Mouse (Mus musculus) neural tube, embryonic 15.5 days (tissue): ENCODE results near the gene Gstm7. TPM values are rescaled to one million over a fixed set of nuclear protein-coding genes. Genes with fewer than 3 reads are reported as not detected.
"Not testable (repeated sequence)": the region's sequence is repeated elsewhere in the genome, so short reads cannot be mapped to it uniquely, and the experiment has no call there.

Experiments
- ATAC-seq: fragments of 200-750 bp; cut with Nextera tagmentation; 2 replicates; pipeline ENCODE4 v1.8.0; 2017; ENCODE audit warnings: mild to moderate bottlenecking, moderate TSS enrichment, moderate library complexity; ENCODE audit not compliant: low FRiP score
- H3K27ac ChIP-seq: fragments of 300-500 bp; sonication (generic); replicated peaks from 2 replicates; pipeline ENCODE4 v1.5.1; 2015; ENCODE audit warnings: mild to moderate bottlenecking, inconsistent platforms
- H3K27me3 ChIP-seq: fragments of 300-500 bp; sonication (generic); replicated peaks from 2 replicates; pipeline ENCODE4 v1.6.1; 2015; ENCODE audit warnings: inconsistent platforms
- H3K36me3 ChIP-seq: fragments of 300-500 bp; sonication (generic); 2 replicates; pipeline ENCODE4 v1.6.1; 2015; ENCODE audit warnings: inconsistent platforms
- H3K4me1 ChIP-seq: fragments of 300-500 bp; sonication (generic); 2 replicates; pipeline ENCODE4 v1.6.1; 2015; ENCODE audit warnings: inconsistent platforms
- H3K4me2 ChIP-seq: fragments of 300-500 bp; sonication (generic); 2 replicates; pipeline ENCODE4 v1.6.1; 2015; ENCODE audit warnings: inconsistent platforms, mild to moderate bottlenecking, moderate library complexity
- H3K4me3 ChIP-seq: fragments of 300-500 bp; sonication (generic); replicated peaks from 2 replicates; pipeline ENCODE4 v1.5.1; 2015; ENCODE audit warnings: mild to moderate bottlenecking, inconsistent platforms
- H3K9ac ChIP-seq: fragments of 300-500 bp; sonication (generic); replicated peaks from 2 replicates; pipeline ENCODE4 v1.6.1; 2015; ENCODE audit warnings: mild to moderate bottlenecking, inconsistent platforms
- H3K9me3 ChIP-seq: fragments of 300-500 bp; sonication (generic); replicated peaks from 2 replicates; pipeline ENCODE4 v1.6.1; 2016; ENCODE audit warnings: inconsistent platforms
- WGBS: fragments of 180-500 bp; shearing (Covaris S2); methylation state at CpG from one replicate; pipeline ENCODE4 v1.1.7; 2015; ENCODE audit warnings: mixed read lengths; 5-methylcytosine and 5-hydroxymethylcytosine counted together
- polyA plus RNA-seq: library from polyadenylated mRNA; unstranded; fragments of >200 nt; fragmentation: Nextera tagmentation; extraction: Ambion mirVana; gene quantifications from 2 replicates; pipeline ENCODE4 v1.2.1, GENCODE M21; 2015

Gene Gstm7
- polyA plus RNA-seq, 1 experiment from 2014 or later: 50.6 TPM

DNA sequence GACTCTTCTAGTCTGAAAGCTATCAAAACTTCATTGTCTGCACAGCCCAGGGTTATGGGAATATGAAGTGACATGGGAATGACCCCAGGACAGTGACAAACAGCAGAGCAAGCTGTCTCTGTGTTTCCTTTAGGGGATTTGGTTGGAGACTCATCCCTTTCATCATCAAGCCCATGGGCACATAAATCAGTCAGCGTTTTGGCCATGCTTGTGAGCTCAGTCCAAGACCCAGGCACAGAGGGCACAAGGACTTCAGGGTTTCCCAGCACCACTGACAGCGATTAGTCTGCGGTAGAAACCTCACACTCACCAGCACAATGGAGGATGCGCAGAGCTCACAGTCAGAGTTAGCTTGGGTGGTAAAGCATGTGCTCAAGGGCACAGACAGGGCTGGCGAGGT, 22.3 kb upstream of the Gstm7 start:
- Histone ChIP-seq H3K4me2 (no peak overlapping the region), H3K27ac (no peak overlapping the region; the same call in 1 of the 2 replicates), H3K27me3 (no peaks in the 10 kb centered on the region), H3K9ac (no peak overlapping the region), H3K36me3 (no peaks in the 10 kb centered on the region), H3K4me3 (no peak overlapping the region), H3K9me3 (no peaks in the 10 kb centered on the region), H3K4me1 (no peaks in the 10 kb centered on the region)
- ATAC-seq: peak; percentile 59
- WGBS: 78% methylated on average over 5 of the region's 5 CpGs

GRCm38 (mm10) chr3:107953328-107953755, 21.7 kb upstream of the Gstm7 start:
- Histone ChIP-seq H3K27me3 (no peaks in the 10 kb centered on the region), H3K4me3 (no peak overlapping the region), H3K4me2 (no peak overlapping the region), H3K27ac (no peak overlapping the region), H3K36me3 (no peaks in the 10 kb centered on the region), H3K9me3 (no peaks in the 10 kb centered on the region), H3K4me1 (no peaks in the 10 kb centered on the region), H3K9ac (no peak overlapping the region)
- peak; percentile 84 for ATAC-seq
- WGBS: 27% methylated on average over 6 of the region's 6 CpGs

DNA sequence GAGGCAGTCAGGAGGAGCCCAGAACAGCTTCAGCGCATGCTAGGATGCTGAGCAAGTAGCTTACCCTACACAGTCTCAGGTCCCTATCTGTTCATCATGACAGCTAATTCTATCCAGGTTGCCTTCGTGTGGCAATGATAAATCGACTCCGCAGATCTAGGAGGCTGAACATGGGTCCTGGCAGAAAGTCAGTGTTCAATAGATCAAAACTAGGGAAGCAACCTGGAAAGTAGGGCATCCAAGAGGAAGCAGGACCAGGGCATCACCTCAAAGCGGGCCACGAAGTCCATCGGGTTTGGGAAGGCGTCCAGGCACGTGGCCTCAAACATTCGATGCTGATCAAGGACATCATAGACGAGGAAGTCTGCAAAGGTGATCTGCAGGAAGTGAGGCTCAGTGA, 18.9 kb upstream of the Gstm7 start:
- ATAC-seq: no peak
- H3K4me2 ChIP-seq: no peak overlapping the region
- no peak overlapping the region for H3K27ac ChIP-seq
- H3K9ac ChIP-seq: no peak overlapping the region
- no peaks in the 10 kb centered on the region for H3K4me1 ChIP-seq
- no peak overlapping the region for H3K4me3 ChIP-seq
- H3K27me3 ChIP-seq: no peaks in the 10 kb centered on the region
- H3K36me3 ChIP-seq: no peaks in the 10 kb centered on the region
- H3K9me3 ChIP-seq: no peaks in the 10 kb centered on the region
- 92% methylated on average over 11 of the region's 11 CpGs for WGBS

DNA sequence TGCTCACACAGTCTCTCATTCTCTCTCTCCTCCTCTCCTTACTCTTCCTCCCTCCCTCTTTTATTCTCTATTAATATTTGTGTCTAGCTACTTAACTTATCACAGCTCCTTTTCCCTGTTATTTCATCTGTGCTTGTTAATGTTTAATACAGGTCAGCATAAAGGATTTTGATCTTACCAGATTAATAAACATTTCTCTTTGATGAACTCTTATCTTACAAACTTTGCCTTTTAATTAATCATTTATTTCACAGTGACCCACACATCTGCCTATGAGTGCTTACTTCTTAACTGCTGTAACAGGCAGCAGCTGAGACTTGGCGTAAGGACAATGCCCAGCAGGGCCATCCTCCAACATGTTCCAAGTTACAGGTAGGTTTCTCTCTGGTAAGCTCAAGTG, 17.8 kb upstream of the Gstm7 start:
- not testable (repeated sequence) for H3K9ac ChIP-seq, H3K27me3 ChIP-seq, H3K4me3 ChIP-seq, H3K36me3 ChIP-seq, H3K4me1 ChIP-seq, ATAC-seq, H3K27ac ChIP-seq, H3K9me3 ChIP-seq, H3K4me2 ChIP-seq
- WGBS: 96% methylated on average over 1 of the region's 1 CpGs

GRCm38 (mm10) chr3:107945729-107946128, 14.1 kb upstream of the Gstm7 start:
- WGBS: 59% methylated on average over 4 of the region's 4 CpGs
- no peak overlapping the region for H3K4me2 ChIP-seq

DNA sequence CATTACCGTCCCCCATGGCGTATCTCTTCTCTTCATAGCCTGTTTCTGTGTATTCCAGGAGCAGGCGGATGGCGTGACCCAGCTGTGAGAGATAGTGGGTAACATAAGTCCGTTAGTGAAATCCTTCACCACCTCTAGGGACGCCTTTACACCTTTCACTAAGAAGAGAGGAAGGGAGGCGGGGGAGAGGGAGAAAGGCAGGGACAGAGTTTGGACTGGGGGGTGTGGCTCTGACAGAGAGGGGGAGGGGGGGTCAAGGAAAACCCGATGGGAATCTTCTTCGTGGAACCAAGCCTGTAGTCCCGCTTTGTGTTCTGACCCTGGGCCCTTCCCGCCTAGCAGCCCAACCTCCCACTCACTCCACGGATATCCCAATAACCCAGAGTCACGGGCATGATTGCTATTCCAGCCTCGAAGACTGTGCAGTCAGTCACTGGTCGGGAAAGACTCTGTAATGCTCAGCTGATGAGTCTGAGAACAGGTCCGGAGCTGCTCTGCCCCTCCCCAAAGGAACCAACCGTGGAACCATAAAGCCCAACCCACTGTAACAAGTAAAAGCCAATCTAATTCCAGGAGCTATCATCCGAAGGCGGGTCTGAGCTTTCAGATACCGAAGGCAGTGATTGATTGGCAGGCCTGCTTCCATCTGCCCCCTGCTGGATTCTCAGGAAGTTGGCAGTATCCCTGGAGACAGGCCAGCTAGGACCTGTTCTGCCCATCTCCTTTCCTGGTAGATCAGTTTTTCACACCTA, 11.8 kb upstream of the Gstm7 start, which contains the start of gene Gstm6:
Gene Gstm6, minus strand, starts transcription at position 511 of the 752 bp plus-strand sequence.
- 14% methylated on average over 20 of the region's 20 CpGs for WGBS
- Histone ChIP-seq H3K27ac (no peak within 1 kb of the TSS), H3K4me3 (peak within 1 kb of the TSS; percentile 24; the same call in 1 of the 2 replicates), H3K4me2 (peak within 1 kb of the TSS; percentile 50), H3K9me3 (no peaks in the 10 kb centered on the region), H3K36me3 (no peaks in the 10 kb centered on the region), H3K4me1 (peaks cover 20% of the 10 kb centered on the region; the same call in 1 of the 2 replicates), H3K9ac (no peak within 1 kb of the TSS), H3K27me3 (no peaks in the 10 kb centered on the region)
- ATAC-seq: peak; percentile 83

More at GRCm38 (mm10) chr3:107945729-107946128, 14.1 kb upstream of the Gstm7 start:
- Histone ChIP-seq H3K9me3 (no peaks in the 10 kb centered on the region), H3K27me3 (no peaks in the 10 kb centered on the region), H3K4me1 (peaks cover 11% of the 10 kb centered on the region; the same call in 1 of the 2 replicates), H3K36me3 (no peaks in the 10 kb centered on the region), H3K27ac (no peak overlapping the region), H3K9ac (no peak overlapping the region), H3K4me3 (no peak overlapping the region)
- ATAC-seq: no peak

- H3K4me2 ChIP-seq: no peak overlapping the region
- H3K4me3 ChIP-seq: no peak overlapping the region
- no peak overlapping the region for H3K9ac ChIP-seq
- H3K4me1 ChIP-seq: peaks cover 20% of the 10 kb centered on the region; the same call in 1 of the 2 replicates
- WGBS: 46% methylated on average over 4 of the region's 4 CpGs
- H3K27me3 ChIP-seq: 0 out of 2 replicates have a peak, but pooled peaks cover 2% of the 10 kb centered on the region
- 0 out of 2 replicates have a peak overlapping the region, but pooled peaks have one; percentile 28 for H3K27ac ChIP-seq
- H3K36me3 ChIP-seq: no peaks in the 10 kb centered on the region
- ATAC-seq: no peak
- no peaks in the 10 kb centered on the region for H3K9me3 ChIP-seq
These were observed 9.6 kb upstream of the Gstm7 start for GRCm38 (mm10) chr3:107941261-107941660.

- H3K36me3 ChIP-seq: no peaks in the 10 kb centered on the region
- H3K4me3 ChIP-seq: no peak overlapping the region
- H3K9me3 ChIP-seq: no peaks in the 10 kb centered on the region
- no peak for ATAC-seq
- 0 out of 2 replicates have a peak, but pooled peaks cover 3% of the 10 kb centered on the region for H3K27me3 ChIP-seq
- no peak overlapping the region for H3K4me2 ChIP-seq
- no peak overlapping the region for H3K27ac ChIP-seq
- H3K4me1 ChIP-seq: peaks cover 20% of the 10 kb centered on the region; the same call in 1 of the 2 replicates
- H3K9ac ChIP-seq: no peak overlapping the region
- 81% methylated on average over 7 of the region's 7 CpGs for WGBS
These were observed 8.9 kb upstream of the Gstm7 start for GRCm38 (mm10) chr3:107940524-107940923.

GRCm38 (mm10) chr3:107939830-107940229, 8.2 kb upstream of the Gstm7 start:
- H3K4me1 ChIP-seq: peaks cover 20% of the 10 kb centered on the region; the same call in 1 of the 2 replicates
- H3K9me3 ChIP-seq: no peaks in the 10 kb centered on the region
- H3K27me3 ChIP-seq: 0 out of 2 replicates have a peak, but pooled peaks cover 3% of the 10 kb centered on the region
- no peak overlapping the region for H3K4me2 ChIP-seq
- no peak overlapping the region for H3K4me3 ChIP-seq
- H3K27ac ChIP-seq: no peak overlapping the region
- no peak overlapping the region for H3K9ac ChIP-seq
- no peaks in the 10 kb centered on the region for H3K36me3 ChIP-seq
- ATAC-seq: no peak
- whole genome bisulfite sequencing: 54% methylated on average over 4 of the region's 4 CpGs

GRCm38 (mm10) chr3:107939403-107939802, 7.8 kb upstream of the Gstm7 start:
- H3K9me3 ChIP-seq: no peaks in the 10 kb centered on the region
- no peak for ATAC-seq

DNA sequence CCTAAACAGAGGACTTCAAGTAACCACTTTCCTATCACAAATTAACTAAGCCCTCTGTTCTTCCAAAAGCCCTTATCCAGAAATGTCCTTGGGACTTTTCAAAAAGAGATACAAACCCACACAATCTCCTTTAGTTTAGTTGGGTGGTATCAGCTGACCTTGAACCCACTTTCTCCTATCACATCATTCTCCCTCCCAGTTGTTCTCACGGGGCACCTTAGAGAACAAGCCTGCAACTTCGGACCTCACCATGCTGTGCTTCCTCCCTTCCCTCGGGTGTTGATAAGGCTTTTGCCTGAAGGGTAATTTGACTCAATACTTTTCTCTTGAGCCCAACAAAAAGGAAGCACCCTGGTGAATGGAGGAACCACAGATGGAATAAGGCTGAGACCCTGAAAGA, 4.3 kb upstream of the Gstm7 start:
- Histone ChIP-seq H3K4me2 (no peak overlapping the region), H3K9ac (no peak overlapping the region), H3K27ac (no peak overlapping the region), H3K36me3 (no peaks in the 10 kb centered on the region), H3K4me1 (peaks cover 17% of the 10 kb centered on the region), H3K4me3 (no peak overlapping the region), H3K9me3 (no peaks in the 10 kb centered on the region), H3K27me3 (0 out of 2 replicates have a peak, but pooled peaks cover 3% of the 10 kb centered on the region)
- 71% methylated on average over 3 of the region's 3 CpGs for WGBS
- no peak for ATAC-seq

More at GRCm38 (mm10) chr3:107939403-107939802, 7.8 kb upstream of the Gstm7 start:
- Histone ChIP-seq H3K9ac (no peak overlapping the region), H3K4me2 (no peak overlapping the region), H3K27me3 (0 out of 2 replicates have a peak, but pooled peaks cover 3% of the 10 kb centered on the region), H3K4me1 (peaks cover 20% of the 10 kb centered on the region; the same call in 1 of the 2 replicates), H3K4me3 (no peak overlapping the region), H3K36me3 (no peaks in the 10 kb centered on the region), H3K27ac (no peak overlapping the region)
- WGBS: 52% methylated on average over 3 of the region's 3 CpGs

DNA sequence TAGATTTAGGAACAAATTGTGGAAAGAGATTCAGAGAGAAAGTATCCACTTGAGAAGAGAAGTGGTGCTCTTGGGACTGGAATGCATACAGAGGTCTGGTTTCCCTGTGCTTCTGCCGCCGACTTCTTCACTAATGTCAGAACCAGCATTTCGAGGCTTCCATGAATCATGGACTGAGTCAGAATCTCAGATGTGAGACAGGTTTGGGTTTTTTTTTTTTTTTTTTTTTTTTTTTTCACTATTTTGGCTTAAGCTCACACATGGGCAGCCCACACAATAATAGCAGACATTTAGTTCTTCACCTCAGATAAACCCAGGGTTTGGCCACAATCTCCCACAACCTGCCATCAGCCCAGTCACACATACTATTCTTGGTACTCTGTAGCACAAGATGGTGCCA, 3.7 kb upstream of the Gstm7 start:
- Histone ChIP-seq H3K4me1 (peaks cover 21% of the 10 kb centered on the region), H3K4me2 (no peak overlapping the region), H3K36me3 (no peaks in the 10 kb centered on the region), H3K27me3 (0 out of 2 replicates have a peak, but pooled peaks cover 3% of the 10 kb centered on the region), H3K9me3 (no peaks in the 10 kb centered on the region), H3K4me3 (no peak overlapping the region), H3K9ac (no peak overlapping the region), H3K27ac (no peak overlapping the region)
- no peak for ATAC-seq
- 89% methylated on average over 3 of the region's 3 CpGs for WGBS
